Mouse (Mus musculus): ENCODE measurements around the gene Ndufs7.

DNA sequence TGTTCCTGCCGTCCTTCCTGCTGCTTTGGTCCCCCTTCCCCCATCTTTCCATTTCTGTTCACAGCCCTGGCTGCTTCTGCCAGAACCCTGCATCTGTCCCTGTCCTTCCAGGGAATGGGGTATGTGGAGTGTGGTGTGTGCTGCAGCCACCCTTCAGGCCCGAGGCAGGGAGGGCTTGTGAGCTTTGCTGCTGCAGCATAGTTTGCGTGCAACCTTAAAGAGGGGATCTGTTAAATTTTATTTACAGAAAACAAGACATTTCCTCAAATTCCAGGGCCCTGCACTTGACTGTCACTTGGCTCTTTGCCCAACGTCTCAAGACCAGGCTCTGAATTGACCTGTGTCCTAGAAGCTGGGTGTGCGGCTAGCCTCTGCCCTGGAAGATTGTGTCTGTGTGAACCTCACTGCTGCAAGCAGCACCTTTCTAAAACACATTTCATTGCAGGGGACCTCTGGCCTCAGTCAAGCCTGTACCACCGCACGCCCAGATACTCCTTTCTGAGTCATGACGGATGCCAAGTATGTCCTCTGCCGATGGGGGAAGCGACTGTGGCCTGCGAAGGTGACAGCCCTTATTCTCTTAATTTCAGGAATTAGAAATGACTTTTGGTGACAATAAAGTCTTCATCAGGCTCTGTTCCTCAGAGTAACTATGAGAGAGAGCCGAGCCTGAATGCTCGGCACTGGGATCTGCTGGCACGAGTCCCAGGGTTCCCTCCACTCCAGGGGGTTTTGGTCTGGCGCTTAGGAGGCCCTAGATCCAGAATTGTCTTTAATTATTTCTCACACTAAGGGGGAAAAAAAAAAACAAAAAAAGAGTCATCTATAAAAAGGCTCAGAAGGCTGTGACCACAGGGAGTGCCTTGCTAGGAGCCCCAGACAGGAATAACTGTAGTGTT is 20.8 kb upstream of the Ndufs7 start:
- TF ChIP-seq MAFK (IDR thresholded peaks at IDR 0.05; ENCODE audit: insufficient read depth, low read depth, low read length) (no peak), ZNF384 (IDR thresholded peaks at IDR 0.05; ENCODE audit: low read depth, low read length) (no peak), HCFC1 (IDR thresholded peaks at IDR 0.05; ENCODE audit: borderline replicate concordance, insufficient read depth, low read length) (no peak)
